Mouse (Mus musculus): ENCODE measurements around the gene Sec22c. TPM values are rescaled to one million over a fixed set of nuclear protein-coding genes. Genes with fewer than 3 reads are reported as not detected.
A peak's percentile ranks its signal among the peaks of the same experiment; 100 is the strongest.

The Sec22c gene
- total and polyA plus RNA-seq, 2 experiments from 2014 or later = 25.2 to 28.6 TPM

DNA sequence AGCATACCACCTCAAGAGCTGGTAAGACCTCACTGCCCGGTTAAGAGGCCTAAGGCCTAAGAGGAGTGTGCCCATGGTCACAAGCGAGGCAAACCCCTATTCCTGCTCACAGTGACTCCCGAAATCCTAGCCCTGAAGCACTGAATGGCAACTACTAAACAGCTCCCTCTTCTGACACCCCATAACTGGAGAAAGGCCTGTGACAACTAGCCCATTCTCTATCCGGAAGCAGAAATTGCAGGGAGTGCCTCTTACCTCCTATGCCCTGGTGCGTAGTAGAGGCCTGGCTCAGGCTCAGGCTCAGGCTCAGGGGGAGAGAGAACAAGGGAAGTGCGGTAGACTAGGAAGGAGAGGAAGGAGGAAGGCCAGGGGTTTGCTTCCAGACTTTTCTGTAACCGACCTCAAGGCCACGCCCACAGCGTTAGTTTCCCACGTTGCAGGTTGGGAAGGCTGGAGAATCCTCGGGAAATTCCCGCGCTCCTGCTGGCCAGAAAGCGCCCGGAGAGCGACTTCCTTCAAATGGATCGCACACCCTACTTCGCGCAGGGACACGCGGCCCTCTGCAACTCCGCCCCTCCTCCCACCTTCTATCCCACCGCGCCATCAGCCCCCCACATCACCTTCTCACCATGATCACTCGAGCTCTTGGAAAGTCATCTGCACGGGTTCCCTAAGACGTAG is 63.9 kb downstream of the Sec22c start:
- Histone ChIP-seq H3K9me3 (ENCODE audit: low read length) (no peaks in the 10 kb centered on the region), H3K4me1 (ENCODE audit: insufficient read depth, low read length) (peaks cover 6% of the 10 kb centered on the region; the same call in 1 of the 2 replicates), H3K4me3 (ENCODE audit: low read length) (peak overlapping the region; percentile 48), H3K36me3 (ENCODE audit: insufficient read depth, low read length) (no peaks in the 10 kb centered on the region), H3K4me2 (ENCODE audit: low read depth, low read length) (peak overlapping the region; percentile 79), H3K9ac (replicated peaks; ENCODE audit: low read length) (0 out of 2 replicates have a peak overlapping the region, but pooled peaks have one; percentile 48), H3K27ac (no peak overlapping the region), H3K27me3 (ENCODE audit: insufficient read depth, low read length) (peaks cover 12% of the 10 kb centered on the region; the same call in 1 of the 2 replicates)
- no peak; the same call in 1 of the 2 replicates for ATAC-seq
- WGBS = 15% methylated on average over 27 of the region's 27 CpGs
- DNase-seq (ENCODE audit: low spot score) = peak; percentile 23
- TF ChIP-seq CTCF (IDR thresholded peaks at IDR 0.05; ENCODE audit: low read depth) = no peak

DNA sequence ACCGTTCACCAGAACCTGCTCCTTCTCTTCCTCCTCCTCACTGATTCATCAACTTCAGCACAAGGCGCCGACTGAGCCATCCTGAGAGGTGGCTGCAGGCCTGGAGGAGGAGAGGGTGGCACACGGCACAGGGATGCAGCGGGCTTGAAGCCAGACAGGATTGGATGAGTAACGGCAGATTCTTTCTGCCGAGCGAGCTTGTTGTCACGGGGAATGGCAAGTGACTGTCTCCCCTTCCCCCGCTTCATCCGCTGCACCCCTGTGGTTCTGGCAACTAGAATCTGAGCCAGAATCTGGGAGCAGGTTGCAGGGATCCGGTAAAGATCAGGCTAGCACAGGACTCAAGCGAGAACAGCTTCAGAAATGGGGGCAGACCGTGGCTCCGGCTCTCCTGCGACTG is 65.5 kb downstream of the Sec22c start:
- Histone ChIP-seq H3K9ac (replicated peaks; ENCODE audit: low read length) (no peak overlapping the region), H3K36me3 (ENCODE audit: insufficient read depth, low read length) (no peaks in the 10 kb centered on the region), H3K27ac (no peak overlapping the region), H3K9me3 (ENCODE audit: low read length) (no peaks in the 10 kb centered on the region), H3K27me3 (ENCODE audit: insufficient read depth, low read length) (peaks cover 12% of the 10 kb centered on the region; the same call in 1 of the 2 replicates), H3K4me1 (ENCODE audit: insufficient read depth, low read length) (peaks cover 6% of the 10 kb centered on the region; the same call in 1 of the 2 replicates), H3K4me2 (ENCODE audit: low read depth, low read length) (no peak overlapping the region), H3K4me3 (ENCODE audit: low read length) (no peak overlapping the region)
- no peak for TF ChIP-seq CTCF (IDR thresholded peaks at IDR 0.05; ENCODE audit: low read depth)
- no peak for ATAC-seq
- peak; percentile 23 for DNase-seq (ENCODE audit: low spot score)
- WGBS = 36% methylated on average over 16 of the region's 16 CpGs

DNA sequence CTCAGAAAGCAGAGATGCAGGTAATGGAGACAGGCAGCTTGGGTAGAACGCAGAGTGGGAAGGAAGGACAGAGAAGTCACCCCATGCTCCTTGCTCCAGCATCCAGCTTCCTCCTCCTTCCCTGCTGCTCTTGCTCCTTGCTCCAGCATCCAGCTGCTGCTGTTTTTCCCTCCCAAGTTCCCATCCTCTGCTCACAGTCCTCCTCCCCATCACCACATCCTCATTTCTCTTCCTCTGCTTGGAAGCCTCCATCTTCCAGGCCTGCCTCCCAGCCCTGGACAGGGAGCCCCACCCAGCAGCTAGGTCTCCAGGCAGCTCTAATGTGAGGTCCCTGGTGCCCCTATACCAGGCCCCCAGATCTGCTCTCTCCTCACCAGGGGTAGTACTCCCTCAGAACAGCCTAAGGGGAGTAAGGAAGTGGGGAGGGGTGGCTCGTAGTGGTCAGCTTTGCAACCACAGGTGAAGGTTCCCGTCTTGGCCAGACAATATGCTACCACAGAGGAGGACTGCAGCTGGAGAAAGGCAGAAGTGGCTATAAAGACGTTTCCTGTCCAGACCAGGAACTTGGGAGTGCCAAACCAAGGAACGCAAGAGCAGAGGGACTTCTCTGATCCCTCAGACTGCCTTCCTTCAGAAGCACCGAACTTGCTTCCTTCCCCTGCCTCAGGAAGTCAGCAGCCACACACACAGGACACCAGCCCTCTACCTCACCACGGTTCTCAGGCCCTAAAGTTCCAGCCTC is 69.3 kb downstream of the Sec22c start:
- H3K36me3 ChIP-seq (ENCODE audit: insufficient read depth, low read length) = no peaks in the 10 kb centered on the region
- WGBS = 58% methylated on average over 7 of the region's 7 CpGs
- no peaks in the 10 kb centered on the region for H3K9me3 ChIP-seq (ENCODE audit: low read length)
- H3K27ac ChIP-seq = no peak overlapping the region
- no peak for TF ChIP-seq CTCF (IDR thresholded peaks at IDR 0.05; ENCODE audit: low read depth)
- no peak for DNase-seq (ENCODE audit: low spot score)
- no peak for ATAC-seq
- no peak overlapping the region for H3K4me3 ChIP-seq (ENCODE audit: low read length)
- H3K4me1 ChIP-seq (ENCODE audit: insufficient read depth, low read length) = no peaks in the 10 kb centered on the region
- no peaks in the 10 kb centered on the region for H3K27me3 ChIP-seq (ENCODE audit: insufficient read depth, low read length)
- H3K4me2 ChIP-seq (ENCODE audit: low read depth, low read length) = no peak overlapping the region
- no peak overlapping the region for H3K9ac ChIP-seq (replicated peaks; ENCODE audit: low read length)

DNA sequence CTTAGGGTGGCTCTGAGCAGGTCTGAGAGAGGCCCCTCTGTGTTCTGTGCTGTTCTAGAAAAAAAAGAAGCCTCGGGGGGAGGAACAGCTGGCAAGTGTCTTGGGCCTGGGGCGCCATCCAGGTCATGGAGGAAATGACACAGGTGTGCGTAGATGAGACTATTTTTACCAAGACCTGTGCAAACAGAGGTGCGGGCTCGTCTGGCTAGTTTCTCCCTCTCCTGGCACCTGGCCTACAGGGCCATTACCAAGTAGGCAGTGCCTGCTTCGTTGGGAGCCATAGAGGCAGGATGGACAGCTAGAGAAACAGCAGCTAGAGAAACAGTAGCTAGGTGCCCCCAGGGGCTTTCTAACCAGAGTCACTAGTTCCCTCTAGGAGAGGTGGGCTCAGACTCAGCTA is 72.0 kb downstream of the Sec22c start:
- Histone ChIP-seq H3K27me3 (ENCODE audit: insufficient read depth, low read length) (no peaks in the 10 kb centered on the region), H3K4me3 (ENCODE audit: low read length) (no peak overlapping the region), H3K9me3 (ENCODE audit: low read length) (no peaks in the 10 kb centered on the region), H3K4me1 (ENCODE audit: insufficient read depth, low read length) (no peaks in the 10 kb centered on the region), H3K9ac (replicated peaks; ENCODE audit: low read length) (no peak overlapping the region), H3K4me2 (ENCODE audit: low read depth, low read length) (no peak overlapping the region), H3K36me3 (ENCODE audit: insufficient read depth, low read length) (no peaks in the 10 kb centered on the region), H3K27ac (no peak overlapping the region)
- no peak for ATAC-seq
- WGBS = 85% methylated on average over 6 of the region's 6 CpGs
- TF ChIP-seq CTCF (IDR thresholded peaks at IDR 0.05; ENCODE audit: low read depth) = no peak
- DNase-seq (ENCODE audit: low spot score) = no peak

DNA sequence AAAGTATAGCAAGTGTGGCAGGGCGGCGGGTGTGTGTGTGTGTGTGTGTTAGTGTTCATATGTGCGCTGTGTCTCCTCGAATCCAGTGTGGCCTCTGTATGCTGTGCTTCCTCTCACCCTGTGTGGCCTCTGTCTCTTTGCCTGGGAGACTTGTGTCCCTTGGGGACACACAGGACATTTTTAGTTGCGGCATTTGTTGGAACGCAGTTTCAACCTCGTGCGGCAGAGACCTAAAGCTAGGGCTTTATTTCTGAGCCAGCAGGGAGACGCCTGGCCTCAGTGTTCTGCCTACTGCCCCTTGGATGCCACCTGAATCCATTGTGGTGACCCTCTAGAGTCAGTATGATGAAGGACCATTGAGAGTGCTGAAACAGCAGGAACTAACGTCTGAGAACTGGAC is 72.4 kb downstream of the Sec22c start:
- no peaks in the 10 kb centered on the region for H3K9me3 ChIP-seq (ENCODE audit: low read length)
- 83% methylated on average over 10 of the region's 10 CpGs for WGBS
- no peak for ATAC-seq
- DNase-seq (ENCODE audit: low spot score) = no peak
- no peak overlapping the region for H3K27ac ChIP-seq
- no peaks in the 10 kb centered on the region for H3K4me1 ChIP-seq (ENCODE audit: insufficient read depth, low read length)
- H3K36me3 ChIP-seq (ENCODE audit: insufficient read depth, low read length) = no peaks in the 10 kb centered on the region
- no peaks in the 10 kb centered on the region for H3K27me3 ChIP-seq (ENCODE audit: insufficient read depth, low read length)
- no peak overlapping the region for H3K9ac ChIP-seq (replicated peaks; ENCODE audit: low read length)
- TF ChIP-seq CTCF (IDR thresholded peaks at IDR 0.05; ENCODE audit: low read depth) = no peak
- H3K4me2 ChIP-seq (ENCODE audit: low read depth, low read length) = no peak overlapping the region
- no peak overlapping the region for H3K4me3 ChIP-seq (ENCODE audit: low read length)

DNA sequence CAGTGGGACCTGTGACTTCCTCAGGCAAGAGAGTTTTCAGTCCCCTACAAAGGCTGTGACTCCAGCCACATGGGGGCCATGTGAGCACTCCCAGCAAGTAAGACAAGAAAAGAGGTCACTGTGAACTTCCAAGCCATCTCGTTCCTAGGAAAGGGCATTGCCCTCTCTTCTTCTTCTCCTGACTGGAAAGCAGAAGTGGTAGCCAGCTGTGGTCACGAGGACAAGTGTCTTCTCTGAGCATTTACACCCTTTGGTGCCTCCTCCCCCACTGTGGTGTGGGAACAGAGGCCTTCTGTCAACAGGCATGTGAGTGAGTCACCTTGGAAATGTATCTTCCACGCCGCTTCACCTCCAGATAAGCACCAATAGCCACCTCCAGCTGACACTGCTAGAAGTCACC is 73.3 kb downstream of the Sec22c start:
- no peak overlapping the region for H3K4me3 ChIP-seq (ENCODE audit: low read length)
- WGBS = 64% methylated on average over 4 of the region's 4 CpGs
- no peaks in the 10 kb centered on the region for H3K4me1 ChIP-seq (ENCODE audit: insufficient read depth, low read length)
- no peak for TF ChIP-seq CTCF (IDR thresholded peaks at IDR 0.05; ENCODE audit: low read depth)
- H3K27me3 ChIP-seq (ENCODE audit: insufficient read depth, low read length) = no peaks in the 10 kb centered on the region
- no peak overlapping the region for H3K4me2 ChIP-seq (ENCODE audit: low read depth, low read length)
- no peak overlapping the region for H3K9ac ChIP-seq (replicated peaks; ENCODE audit: low read length)
- ATAC-seq = no peak
- no peaks in the 10 kb centered on the region for H3K9me3 ChIP-seq (ENCODE audit: low read length)
- no peaks in the 10 kb centered on the region for H3K36me3 ChIP-seq (ENCODE audit: insufficient read depth, low read length)
- no peak overlapping the region for H3K27ac ChIP-seq
- DNase-seq (ENCODE audit: low spot score) = no peak

DNA sequence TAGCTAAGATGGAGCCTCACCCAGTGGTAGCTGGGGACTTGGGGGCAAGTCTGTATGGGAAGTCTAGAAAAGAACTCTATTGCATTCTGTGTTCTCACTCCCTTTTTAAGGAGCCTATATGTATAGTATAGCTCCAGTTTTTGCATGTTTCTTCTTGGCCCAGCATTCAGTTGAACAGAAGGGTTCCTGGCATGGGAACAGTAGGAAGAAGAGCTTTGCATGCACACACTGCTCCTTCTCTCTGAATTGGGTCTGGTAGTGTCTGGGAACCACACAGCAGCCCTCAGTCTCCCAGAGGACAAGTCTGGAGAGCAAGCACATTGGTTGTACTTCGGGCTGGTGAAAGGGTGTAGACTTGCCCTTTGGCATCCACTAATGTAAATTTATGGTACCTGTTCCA is 74.7 kb downstream of the Sec22c start:
- DNase-seq (ENCODE audit: low spot score) (no peak), ATAC-seq (no peak)
- no peaks in the 10 kb centered on the region for H3K27me3 ChIP-seq (ENCODE audit: insufficient read depth, low read length)
- no peaks in the 10 kb centered on the region for H3K9me3 ChIP-seq (ENCODE audit: low read length)
- H3K36me3 ChIP-seq (ENCODE audit: insufficient read depth, low read length) = no peaks in the 10 kb centered on the region
- no peak overlapping the region for H3K4me3 ChIP-seq (ENCODE audit: low read length)
- no peaks in the 10 kb centered on the region for H3K4me1 ChIP-seq (ENCODE audit: insufficient read depth, low read length)
- no peak overlapping the region for H3K9ac ChIP-seq (replicated peaks; ENCODE audit: low read length)
- no peak overlapping the region for H3K4me2 ChIP-seq (ENCODE audit: low read depth, low read length)
- TF ChIP-seq CTCF (IDR thresholded peaks at IDR 0.05; ENCODE audit: low read depth) = no peak
- H3K27ac ChIP-seq = no peak overlapping the region
- 86% methylated on average over 1 of the region's 1 CpGs for WGBS

Other genes with a start within 250 kb of the Sec22c start
- 121 and 143 TPM in 2 replicates for gene Cck, start 209.8 kb downstream of the Sec22c start, total RNA-seq (2014; rRNA removed)
- gene Cck, start 209.8 kb downstream of the Sec22c start, polyA plus RNA-seq (2015; fragmentation: Nextera tagmentation; extraction: Ambion mirVana) = 77.3 and 84.8 TPM in 2 replicates
- not detected in 2 replicates for gene Lyzl4, start 63.4 kb downstream of the Sec22c start, total RNA-seq (2014; rRNA removed)
- gene Lyzl4, start 63.4 kb downstream of the Sec22c start, polyA plus RNA-seq (2015; fragmentation: Nextera tagmentation; extraction: Ambion mirVana) = 0.23 and 0.46 TPM in 2 replicates
- 1.3 and 1.4 TPM in 2 replicates for gene Vipr1, start 62.8 kb downstream of the Sec22c start, total RNA-seq (2014; rRNA removed)
- gene Vipr1, start 62.8 kb downstream of the Sec22c start, polyA plus RNA-seq (2015; fragmentation: Nextera tagmentation; extraction: Ambion mirVana) = 0.38 and 0.51 TPM in 2 replicates
- gene Ss18l2, start 4.8 kb upstream of the Sec22c start, total RNA-seq (2014; rRNA removed) = 62.4 and 62.6 TPM in 2 replicates
- 231 and 246 TPM in 2 replicates for gene Ss18l2, start 4.8 kb upstream of the Sec22c start, polyA plus RNA-seq (2015; fragmentation: Nextera tagmentation; extraction: Ambion mirVana)
- gene Nktr, start 13.7 kb upstream of the Sec22c start, total RNA-seq (2014; rRNA removed) = 68.7 and 76.6 TPM in 2 replicates
- gene Nktr, start 13.7 kb upstream of the Sec22c start, polyA plus RNA-seq (2015; fragmentation: Nextera tagmentation; extraction: Ambion mirVana) = 47.1 and 50.4 TPM in 2 replicates
- gene Zfp651, start 53.8 kb upstream of the Sec22c start, total RNA-seq (2014; rRNA removed) = 62.3 and 70.1 TPM in 2 replicates
- gene Zfp651, start 53.8 kb upstream of the Sec22c start, polyA plus RNA-seq (2015; fragmentation: Nextera tagmentation; extraction: Ambion mirVana) = 23.6 and 25.5 TPM in 2 replicates
- gene Klhl40, start 72.1 kb upstream of the Sec22c start, total RNA-seq (2014; rRNA removed) = 2.1 and 4.1 TPM in 2 replicates
- 2.3 and 2.4 TPM in 2 replicates for gene Klhl40, start 72.1 kb upstream of the Sec22c start, polyA plus RNA-seq (2015; fragmentation: Nextera tagmentation; extraction: Ambion mirVana)
- gene Hhatl, start 87.0 kb upstream of the Sec22c start, total RNA-seq (2014; rRNA removed) = 1.2 and 1.8 TPM in 2 replicates
- 0.78 and 0.85 TPM in 2 replicates for gene Hhatl, start 87.0 kb upstream of the Sec22c start, polyA plus RNA-seq (2015; fragmentation: Nextera tagmentation; extraction: Ambion mirVana)
- 3.7 and 5.6 TPM in 2 replicates for gene Ccdc13, start 134.0 kb upstream of the Sec22c start, total RNA-seq (2014; rRNA removed)
- gene Ccdc13, start 134.0 kb upstream of the Sec22c start, polyA plus RNA-seq (2015; fragmentation: Nextera tagmentation; extraction: Ambion mirVana) = 3.3 and 4.0 TPM in 2 replicates
- 27.2 and 36.9 TPM in 2 replicates for gene Higd1a, start 152.9 kb upstream of the Sec22c start, total RNA-seq (2014; rRNA removed)
- gene Higd1a, start 152.9 kb upstream of the Sec22c start, polyA plus RNA-seq (2015; fragmentation: Nextera tagmentation; extraction: Ambion mirVana) = 191 and 197 TPM in 2 replicates
- 1.0 and 5.1 TPM in 2 replicates for gene Ackr2, start 192.9 kb upstream of the Sec22c start, total RNA-seq (2014; rRNA removed)
- 0.93 and 1.0 TPM in 2 replicates for gene Ackr2, start 192.9 kb upstream of the Sec22c start, polyA plus RNA-seq (2015; fragmentation: Nextera tagmentation; extraction: Ambion mirVana)
- gene Cyp8b1, start 210.8 kb upstream of the Sec22c start, total RNA-seq (2014; rRNA removed) = not detected in 2 replicates
- gene Cyp8b1, start 210.8 kb upstream of the Sec22c start, polyA plus RNA-seq (2015; fragmentation: Nextera tagmentation; extraction: Ambion mirVana) = not detected in 2 replicates
- 5.8 and 7.5 TPM in 2 replicates for gene Fam198a, start 245.5 kb upstream of the Sec22c start, total RNA-seq (2014; rRNA removed)
- gene Fam198a, start 245.5 kb upstream of the Sec22c start, polyA plus RNA-seq (2015; fragmentation: Nextera tagmentation; extraction: Ambion mirVana) = 2.1 TPM in 2 replicates